Mouse (Mus musculus) heart, embryonic 10.5 days (tissue): ENCODE measurements around the gene Wdr90. TPM values are rescaled to one million over a fixed set of nuclear protein-coding genes. Genes with fewer than 3 reads are reported as not detected.

ENCODE experiments used
- DNase-seq: peaks from one replicate; pipeline ENCODE4 v3.0.0-alpha.2; 2017; ENCODE audit warnings: low spot score
- H3K27ac ChIP-seq: fragments of 300-500 bp; sonication (generic); 2 replicates; pipeline ENCODE4 v1.5.1; 2016; ENCODE audit warnings: mild to moderate bottlenecking
- H3K27me3 ChIP-seq: fragments of 300-500 bp; sonication (generic); 2 replicates; pipeline ENCODE4 v1.6.1; 2016; ENCODE audit warnings: mild to moderate bottlenecking; ENCODE audit not compliant: poor library complexity, insufficient read depth, severe bottlenecking
- H3K36me3 ChIP-seq: fragments of 300-500 bp; sonication (generic); 2 replicates; pipeline ENCODE4 v1.6.1; 2016; ENCODE audit warnings: mild to moderate bottlenecking, moderate library complexity
- H3K4me1 ChIP-seq: fragments of 300-500 bp; sonication (generic); 2 replicates; pipeline ENCODE4 v1.6.1; 2016; ENCODE audit warnings: mild to moderate bottlenecking
- H3K4me3 ChIP-seq: fragments of 300-500 bp; sonication (generic); 2 replicates; pipeline ENCODE4 v1.5.1; 2016; ENCODE audit warnings: mild to moderate bottlenecking, moderate library complexity
- H3K9me3 ChIP-seq: fragments of 300-500 bp; sonication (generic); 2 replicates; pipeline ENCODE4 v1.6.1; 2016; ENCODE audit warnings: mild to moderate bottlenecking, moderate library complexity
- WGBS: fragments of 180-500 bp; shearing (Covaris S2); methylation state at CpG from one replicate; pipeline ENCODE4 v1.1.7; 2016; 5-methylcytosine and 5-hydroxymethylcytosine counted together
- microRNA-seq: library from miRNA; unstranded; fragments of <30 nt; microRNA quantifications from one replicate; pipeline ENCODE4, GENCODE M21; 2017
- polyA plus RNA-seq: library from polyadenylated mRNA; unstranded; fragments of >200 nt; fragmentation: Nextera tagmentation; extraction: Ambion mirVana; gene quantifications from 2 replicates; pipeline ENCODE4 v1.2.1, GENCODE M21; 2016

The Wdr90 gene
- polyA plus RNA-seq, 1 experiment from 2014 or later = 22.4 TPM

DNA sequence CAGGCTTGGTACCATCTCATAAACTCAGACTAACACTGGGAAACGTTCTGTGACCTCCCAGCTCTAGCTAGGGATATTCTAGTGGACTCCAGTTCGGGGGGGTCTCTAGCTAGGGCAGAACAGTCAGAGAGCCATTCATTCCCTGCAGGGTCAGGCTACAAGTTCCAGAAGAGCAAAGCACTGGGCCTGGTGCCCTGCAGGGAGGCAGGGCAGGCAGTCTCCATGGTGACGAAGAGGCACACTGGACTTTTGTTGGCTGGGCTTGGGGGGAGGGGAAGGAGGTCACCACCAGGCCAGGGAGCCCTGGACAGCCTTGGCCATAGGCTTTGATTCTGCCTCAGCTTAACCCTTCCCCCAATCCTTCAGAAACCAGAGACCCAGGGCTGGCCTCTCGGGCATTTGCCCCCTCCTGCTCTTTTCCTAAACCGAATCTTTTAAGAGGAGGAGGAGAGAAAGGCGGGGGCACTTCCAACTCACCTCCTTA lies 65.7 kb downstream of the Wdr90 start, which contains the start of gene AC134908.4:
Gene AC134908.4 (minus strand): TSS at position 51 of the 484 bp plus-strand sequence.
- H3K27me3 ChIP-seq = no peaks in the 10 kb centered on the region
- peak within 1 kb of the TSS; percentile 80 for H3K4me3 ChIP-seq
- peaks cover 58% of the 10 kb centered on the region for H3K4me1 ChIP-seq
- H3K36me3 ChIP-seq = peaks cover 15% of the 10 kb centered on the region
- H3K9me3 ChIP-seq = no peaks in the 10 kb centered on the region
- H3K27ac ChIP-seq = peak within 1 kb of the TSS; percentile 87
- DNase-seq = no peak
- 10% methylated on average over 6 of the region's 6 CpGs for WGBS

DNA sequence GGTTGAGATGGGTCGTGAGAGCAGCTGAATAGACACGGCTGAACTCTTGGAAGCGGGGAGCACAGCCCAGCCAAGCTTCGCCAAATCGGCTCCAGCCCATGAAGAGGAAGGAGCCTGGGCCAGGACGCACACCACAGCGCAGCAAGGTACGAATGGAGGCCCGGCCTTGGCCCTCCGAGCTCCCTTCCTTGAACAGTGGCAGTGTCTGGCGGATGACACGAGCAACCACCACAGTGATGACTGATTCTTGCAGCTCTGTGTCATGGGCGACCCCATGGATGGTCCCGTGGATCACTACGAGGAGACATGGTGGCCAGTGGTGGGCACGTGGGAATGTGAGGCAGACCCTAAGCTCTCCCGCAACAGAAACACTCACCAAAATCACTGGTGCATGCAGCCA lies 66.3 kb downstream of the Wdr90 start:
- H3K9me3 ChIP-seq = no peaks in the 10 kb centered on the region
- no peaks in the 10 kb centered on the region for H3K27me3 ChIP-seq
- H3K4me1 ChIP-seq = peaks cover 60% of the 10 kb centered on the region
- H3K36me3 ChIP-seq = peaks cover 19% of the 10 kb centered on the region
- 87% methylated on average over 17 of the region's 17 CpGs for WGBS
- peak overlapping the region; percentile 80 for H3K4me3 ChIP-seq
- no peak for DNase-seq
- H3K27ac ChIP-seq = peak overlapping the region; percentile 87

Small RNA genes lying within 50 kb of the gene (microRNA-seq; reads per million reads assigned to microRNA genes)
- 0.76 reads per million for gene Mir3082

Other genes starting within 250 kb of the Wdr90 start
- gene Gng13, start 144.3 kb downstream of the Wdr90 start, polyA plus RNA-seq = 2.2 and 4.6 TPM in 2 replicates
- gene Chtf18, start 134.1 kb downstream of the Wdr90 start, polyA plus RNA-seq = 34.5 and 46.4 TPM in 2 replicates
- 18.1 and 19.8 TPM in 2 replicates for gene Rpusd1, start 133.8 kb downstream of the Wdr90 start, polyA plus RNA-seq
- not detected in 2 replicates for gene Mslnl, start 125.5 kb downstream of the Wdr90 start, polyA plus RNA-seq
- 0.98 and 2.8 TPM in 2 replicates for gene Msln, start 107.1 kb downstream of the Wdr90 start, polyA plus RNA-seq
- 33.5 and 36.0 TPM in 2 replicates for gene Narfl, start 87.7 kb downstream of the Wdr90 start, polyA plus RNA-seq
- 58.0 and 63.8 TPM in 2 replicates for gene Haghl, start 75.8 kb downstream of the Wdr90 start, polyA plus RNA-seq
- gene Ccdc78, start 74.9 kb downstream of the Wdr90 start, polyA plus RNA-seq = 0.18 and 0.37 TPM in 2 replicates
- 74.5 and 74.9 TPM in 2 replicates for gene Fam173a, start 68.6 kb downstream of the Wdr90 start, polyA plus RNA-seq
- gene AC134908.4, start 65.8 kb downstream of the Wdr90 start, polyA plus RNA-seq = 0.99 TPM in 1 of 2 replicates, not detected in the other
- gene Metrn, start 64.4 kb downstream of the Wdr90 start, polyA plus RNA-seq = 44.3 and 48.0 TPM in 2 replicates
- 0.62 and 1.2 TPM in 2 replicates for gene Fbxl16, start 52.4 kb downstream of the Wdr90 start, polyA plus RNA-seq
- gene Wdr24, start 37.9 kb downstream of the Wdr90 start, polyA plus RNA-seq = 21.6 and 23.0 TPM in 2 replicates
- gene Jmjd8, start 32.6 kb downstream of the Wdr90 start, polyA plus RNA-seq = 45.8 and 50.7 TPM in 2 replicates
- 343 and 404 TPM in 2 replicates for gene Stub1, start 28.1 kb downstream of the Wdr90 start, polyA plus RNA-seq
- 2.3 and 4.0 TPM in 2 replicates for gene Rhbdl1, start 24.2 kb downstream of the Wdr90 start, polyA plus RNA-seq
- 2.1 and 3.0 TPM in 2 replicates for gene Gm20683, start 19.7 kb downstream of the Wdr90 start, polyA plus RNA-seq
- gene Rhot2, start 16.6 kb downstream of the Wdr90 start, polyA plus RNA-seq = 29.0 and 29.8 TPM in 2 replicates
- 133 and 201 TPM in 2 replicates for gene Mcrip2, start 7.3 kb upstream of the Wdr90 start, polyA plus RNA-seq
- 46.7 and 55.4 TPM in 2 replicates for gene Mettl26, start 13.6 kb upstream of the Wdr90 start, polyA plus RNA-seq
- gene Wfikkn1, start 19.4 kb upstream of the Wdr90 start, polyA plus RNA-seq = 0.96 and 3.8 TPM in 2 replicates
- gene Rab40c, start 58.2 kb upstream of the Wdr90 start, polyA plus RNA-seq = 22.2 and 24.4 TPM in 2 replicates
- 71.8 and 90.0 TPM in 2 replicates for gene Pigq, start 83.4 kb upstream of the Wdr90 start, polyA plus RNA-seq
- gene Nhlrc4, start 83.5 kb upstream of the Wdr90 start, polyA plus RNA-seq = 0.15 and 0.85 TPM in 2 replicates
- 0.20 and 0.55 TPM in 2 replicates for gene A930017K11Rik, start 91.1 kb upstream of the Wdr90 start, polyA plus RNA-seq
- 20.1 and 21.4 TPM in 2 replicates for gene Capn15, start 124.3 kb upstream of the Wdr90 start, polyA plus RNA-seq
- 12.3 and 16.6 TPM in 2 replicates for gene Rab11fip3, start 208.1 kb upstream of the Wdr90 start, polyA plus RNA-seq
- 32.8 and 39.6 TPM in 2 replicates for gene Decr2, start 228.8 kb upstream of the Wdr90 start, polyA plus RNA-seq
- gene Nme4, start 234.1 kb upstream of the Wdr90 start, polyA plus RNA-seq = 115 and 137 TPM in 2 replicates